Mouse (Mus musculus): ENCODE results near the gene Gm28035. TPM values are rescaled to one million over a fixed set of nuclear protein-coding genes. Genes with fewer than 3 reads are reported as not detected.

The Gm28035 gene
- polyA plus RNA-seq, 1 experiment from 2014 or later: 0.30 TPM

- Histone ChIP-seq H3K4me1 (no peaks in the 10 kb centered on the region), H3K4me3 (no peak overlapping the region), H3K36me3 (peaks cover 73% of the 10 kb centered on the region), H3K9ac (no peak overlapping the region), H3K4me2 (replicated peaks) (no peak overlapping the region), H3K27me3 (no peaks in the 10 kb centered on the region), H3K9me3 (replicated peaks) (no peaks in the 10 kb centered on the region), H3K27ac (no peak overlapping the region)
- WGBS: 81% methylated on average over 3 of the region's 3 CpGs
- ATAC-seq (ENCODE audit: low FRiP score): no peak
Measured at GRCm38 (mm10) chr2:30299525-30299924, 59.2 kb downstream of the Gm28035 start.

- H3K9ac ChIP-seq: no peak overlapping the region
- ATAC-seq (ENCODE audit: low FRiP score): no peak
- WGBS: 92% methylated on average over 5 of the region's 5 CpGs
- H3K9me3 ChIP-seq (replicated peaks): no peaks in the 10 kb centered on the region
- no peak overlapping the region for H3K4me2 ChIP-seq (replicated peaks)
- no peak overlapping the region for H3K27ac ChIP-seq
- no peak overlapping the region for H3K4me3 ChIP-seq
- no peaks in the 10 kb centered on the region for H3K4me1 ChIP-seq
- no peaks in the 10 kb centered on the region for H3K27me3 ChIP-seq
- H3K36me3 ChIP-seq: peaks cover 77% of the 10 kb centered on the region
Measured at GRCm38 (mm10) chr2:30299966-30300365, 59.6 kb downstream of the Gm28035 start.

GRCm38 (mm10) chr2:30306087-30306486 lies 65.7 kb downstream of the Gm28035 start:
- Histone ChIP-seq H3K9me3 (replicated peaks) (no peaks in the 10 kb centered on the region), H3K9ac (no peak overlapping the region), H3K27me3 (no peaks in the 10 kb centered on the region), H3K4me2 (replicated peaks) (no peak overlapping the region), H3K36me3 (peaks cover 92% of the 10 kb centered on the region), H3K4me3 (no peak overlapping the region), H3K27ac (no peak overlapping the region), H3K4me1 (no peaks in the 10 kb centered on the region)
- ATAC-seq (ENCODE audit: low FRiP score): no peak
- WGBS: 96% methylated on average over 7 of the region's 7 CpGs

- Histone ChIP-seq H3K9ac (no peak overlapping the region), H3K9me3 (replicated peaks) (no peaks in the 10 kb centered on the region), H3K4me3 (no peak overlapping the region), H3K27me3 (no peaks in the 10 kb centered on the region), H3K4me1 (no peaks in the 10 kb centered on the region), H3K27ac (no peak overlapping the region), H3K36me3 (peaks cover 94% of the 10 kb centered on the region), H3K4me2 (replicated peaks) (no peak overlapping the region)
- ATAC-seq (ENCODE audit: low FRiP score): no peak
- 87% methylated on average over 3 of the region's 3 CpGs for WGBS
Measured at GRCm38 (mm10) chr2:30309351-30309750, 69.0 kb downstream of the Gm28035 start.

GRCm38 (mm10) chr2:30311481-30311880 lies 71.1 kb downstream of the Gm28035 start:
- peaks cover 94% of the 10 kb centered on the region for H3K36me3 ChIP-seq
- H3K9me3 ChIP-seq (replicated peaks): no peaks in the 10 kb centered on the region
- no peaks in the 10 kb centered on the region for H3K4me1 ChIP-seq
- H3K4me3 ChIP-seq: no peak overlapping the region
- WGBS: 98% methylated on average over 2 of the region's 2 CpGs
- no peak for ATAC-seq (ENCODE audit: low FRiP score)
- H3K9ac ChIP-seq: no peak overlapping the region
- no peak overlapping the region for H3K4me2 ChIP-seq (replicated peaks)
- no peaks in the 10 kb centered on the region for H3K27me3 ChIP-seq
- no peak overlapping the region for H3K27ac ChIP-seq

GRCm38 (mm10) chr2:30316136-30316535 lies 75.8 kb downstream of the Gm28035 start:
- no peaks in the 10 kb centered on the region for H3K9me3 ChIP-seq (replicated peaks)
- no peak overlapping the region for H3K9ac ChIP-seq
- no peaks in the 10 kb centered on the region for H3K27me3 ChIP-seq
- no peaks in the 10 kb centered on the region for H3K4me1 ChIP-seq
- H3K36me3 ChIP-seq: peaks cover 90% of the 10 kb centered on the region
- no peak for ATAC-seq (ENCODE audit: low FRiP score)
- no peak overlapping the region for H3K27ac ChIP-seq
- H3K4me3 ChIP-seq: no peak overlapping the region
- H3K4me2 ChIP-seq (replicated peaks): no peak overlapping the region
- WGBS: 90% methylated on average over 4 of the region's 4 CpGs

GRCm38 (mm10) chr2:30316955-30317354 lies 76.6 kb downstream of the Gm28035 start:
- Histone ChIP-seq H3K9ac (no peak overlapping the region), H3K27ac (no peak overlapping the region), H3K36me3 (peaks cover 92% of the 10 kb centered on the region), H3K4me2 (replicated peaks) (no peak overlapping the region), H3K4me3 (no peak overlapping the region), H3K27me3 (no peaks in the 10 kb centered on the region), H3K4me1 (no peaks in the 10 kb centered on the region), H3K9me3 (replicated peaks) (no peaks in the 10 kb centered on the region)
- WGBS: 96% methylated on average over 5 of the region's 5 CpGs
- no peak for ATAC-seq (ENCODE audit: low FRiP score)

GRCm38 (mm10) chr2:30319260-30319659 lies 78.9 kb downstream of the Gm28035 start:
- H3K4me3 ChIP-seq: no peak overlapping the region
- H3K4me2 ChIP-seq (replicated peaks): no peak overlapping the region
- H3K4me1 ChIP-seq: no peaks in the 10 kb centered on the region
- 92% methylated on average over 4 of the region's 4 CpGs for WGBS
- H3K27ac ChIP-seq: no peak overlapping the region
- H3K9me3 ChIP-seq (replicated peaks): no peaks in the 10 kb centered on the region
- no peak overlapping the region for H3K9ac ChIP-seq
- no peaks in the 10 kb centered on the region for H3K27me3 ChIP-seq
- peaks cover 92% of the 10 kb centered on the region for H3K36me3 ChIP-seq
- ATAC-seq (ENCODE audit: low FRiP score): no peak

- Histone ChIP-seq H3K9ac (no peak overlapping the region), H3K9me3 (replicated peaks) (no peaks in the 10 kb centered on the region), H3K4me1 (no peaks in the 10 kb centered on the region), H3K27me3 (no peaks in the 10 kb centered on the region), H3K4me3 (no peak overlapping the region), H3K4me2 (replicated peaks) (no peak overlapping the region), H3K36me3 (peaks cover 91% of the 10 kb centered on the region), H3K27ac (no peak overlapping the region)
- WGBS: 92% methylated on average over 7 of the region's 7 CpGs
- no peak for ATAC-seq (ENCODE audit: low FRiP score)
Measured at GRCm38 (mm10) chr2:30323111-30323510, 82.7 kb downstream of the Gm28035 start.

GRCm38 (mm10) chr2:30325296-30325695 lies 84.9 kb downstream of the Gm28035 start:
- Histone ChIP-seq H3K9ac (no peak overlapping the region), H3K9me3 (replicated peaks) (no peaks in the 10 kb centered on the region), H3K27me3 (no peaks in the 10 kb centered on the region), H3K4me1 (no peaks in the 10 kb centered on the region), H3K36me3 (peaks cover 96% of the 10 kb centered on the region), H3K4me3 (no peak overlapping the region), H3K27ac (no peak overlapping the region), H3K4me2 (replicated peaks) (no peak overlapping the region)
- no peak for ATAC-seq (ENCODE audit: low FRiP score)
- 96% methylated on average over 5 of the region's 5 CpGs for WGBS

GRCm38 (mm10) chr2:30327276-30327675 lies 86.9 kb downstream of the Gm28035 start:
- 94% methylated on average over 7 of the region's 7 CpGs for WGBS
- H3K36me3 ChIP-seq: peaks cover 96% of the 10 kb centered on the region
- H3K9ac ChIP-seq: no peak overlapping the region
- H3K27me3 ChIP-seq: no peaks in the 10 kb centered on the region
- no peaks in the 10 kb centered on the region for H3K9me3 ChIP-seq (replicated peaks)
- H3K4me3 ChIP-seq: no peak overlapping the region
- no peak for ATAC-seq (ENCODE audit: low FRiP score)
- no peak overlapping the region for H3K27ac ChIP-seq
- no peaks in the 10 kb centered on the region for H3K4me1 ChIP-seq
- no peak overlapping the region for H3K4me2 ChIP-seq (replicated peaks)

- WGBS: 94% methylated on average over 3 of the region's 3 CpGs
- Histone ChIP-seq H3K27ac (no peak overlapping the region), H3K4me3 (no peak overlapping the region), H3K9ac (no peak overlapping the region), H3K36me3 (peaks cover 96% of the 10 kb centered on the region), H3K4me2 (replicated peaks) (no peak overlapping the region), H3K4me1 (no peaks in the 10 kb centered on the region), H3K27me3 (no peaks in the 10 kb centered on the region), H3K9me3 (replicated peaks) (no peaks in the 10 kb centered on the region)
- ATAC-seq (ENCODE audit: low FRiP score): no peak
Measured at GRCm38 (mm10) chr2:30328791-30329190, 88.4 kb downstream of the Gm28035 start.
